Mouse (Mus musculus): ENCODE measurements at regions not wholly inside any gene's neighbourhood (a gene's known extent, or its start where the extent isn't known, plus 50 kb on each side); places are given as distances from the start of the nearest gene placed in this dataset.

GRCm38 (mm10) chr5:116874941-116875340 lies 241.0 kb downstream of the Suds3 start:
- no peak for TF ChIP-seq CTCF (IDR thresholded peaks at IDR 0.05)
- no peak for TF ChIP-seq EP300 (IDR thresholded peaks at IDR 0.05)

Measured in lung, postnatal 0 days (tissue).